Mouse (Mus musculus): ENCODE data around the gene Sik2. TPM values are rescaled to one million over a fixed set of nuclear protein-coding genes. Genes with fewer than 3 reads are reported as not detected.

The Sik2 gene
- total RNA-seq (2018; cell fraction: chromatin; rRNA removed): 100 to 1,000 TPM in 20 of 26 experiments, 10 to 100 TPM in 6; 67.7 to 149 (median 109) TPM
- 10 to 100 TPM; 16.8 to 31.5 (median 22.9) TPM for total RNA-seq (2018; cell fraction: cytosol; rRNA removed)
- 100 to 1,000 TPM in 2 of 26 experiments, 10 to 100 TPM in 24; 32.3 to 128 (median 63.6) TPM for total RNA-seq (2018; cell fraction: nucleus; rRNA removed)
- polyA plus RNA-seq (2018): 8.4 to 15.8 TPM (median 12.2 TPM) in 3 replicates

DNA sequence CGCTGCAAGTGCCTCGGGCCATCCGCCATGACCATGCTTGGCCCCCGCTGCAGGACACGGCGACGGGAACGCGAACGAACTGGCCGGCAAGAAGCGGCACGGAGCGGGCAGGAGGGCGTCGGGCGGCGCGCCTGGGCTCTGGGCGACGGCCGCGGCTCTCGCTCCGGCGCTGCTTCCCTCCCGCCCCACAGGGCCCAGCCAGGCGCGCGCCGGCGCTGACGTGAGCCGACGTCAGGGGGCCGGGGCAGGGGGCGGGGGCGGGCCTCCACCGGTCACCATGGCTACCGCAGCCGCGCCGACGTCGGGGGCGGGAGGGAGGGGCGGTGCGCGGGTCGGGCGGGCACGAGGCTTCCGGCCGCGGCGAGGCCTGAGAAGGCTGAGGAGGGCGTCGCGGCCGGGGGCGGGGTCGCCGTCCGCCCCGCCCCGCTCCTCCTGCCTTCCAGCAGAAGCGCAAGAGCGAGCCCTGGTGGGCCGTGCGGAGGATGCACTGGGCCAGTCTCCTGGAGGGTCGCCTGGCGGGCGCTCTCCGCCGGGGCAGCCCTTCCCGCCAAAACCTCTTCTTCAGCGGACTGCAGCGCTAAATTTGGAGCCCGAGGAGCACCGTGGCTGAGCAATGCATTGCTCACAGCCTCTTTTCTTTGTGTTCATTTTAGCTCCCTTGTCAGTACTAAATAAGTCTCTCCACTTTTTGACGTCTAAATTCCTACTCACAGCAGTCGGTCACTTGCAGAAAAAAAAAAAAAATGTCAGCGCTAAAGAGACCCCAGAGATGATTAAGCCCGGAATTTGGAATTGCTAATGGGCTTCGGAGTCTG, at the start of gene Sik2:
Sik2 (minus strand) TSS at position 233 of the 815 bp plus-strand sequence.
- Histone ChIP-seq H3K27ac (no peak within 1 kb of the TSS), H3K36me3 (ENCODE audit: inconsistent target) (no peaks in the 10 kb centered on the region), H3K4me3 (ENCODE audit: inconsistent target) (peak within 1 kb of the TSS; percentile 58), H3K79me2 (ENCODE audit: inconsistent target) (peaks cover 41% of the 10 kb centered on the region)
- under 1% methylated on average over 50 of the region's 85 CpGs for WGBS (ENCODE audit: missing documents)

DNA sequence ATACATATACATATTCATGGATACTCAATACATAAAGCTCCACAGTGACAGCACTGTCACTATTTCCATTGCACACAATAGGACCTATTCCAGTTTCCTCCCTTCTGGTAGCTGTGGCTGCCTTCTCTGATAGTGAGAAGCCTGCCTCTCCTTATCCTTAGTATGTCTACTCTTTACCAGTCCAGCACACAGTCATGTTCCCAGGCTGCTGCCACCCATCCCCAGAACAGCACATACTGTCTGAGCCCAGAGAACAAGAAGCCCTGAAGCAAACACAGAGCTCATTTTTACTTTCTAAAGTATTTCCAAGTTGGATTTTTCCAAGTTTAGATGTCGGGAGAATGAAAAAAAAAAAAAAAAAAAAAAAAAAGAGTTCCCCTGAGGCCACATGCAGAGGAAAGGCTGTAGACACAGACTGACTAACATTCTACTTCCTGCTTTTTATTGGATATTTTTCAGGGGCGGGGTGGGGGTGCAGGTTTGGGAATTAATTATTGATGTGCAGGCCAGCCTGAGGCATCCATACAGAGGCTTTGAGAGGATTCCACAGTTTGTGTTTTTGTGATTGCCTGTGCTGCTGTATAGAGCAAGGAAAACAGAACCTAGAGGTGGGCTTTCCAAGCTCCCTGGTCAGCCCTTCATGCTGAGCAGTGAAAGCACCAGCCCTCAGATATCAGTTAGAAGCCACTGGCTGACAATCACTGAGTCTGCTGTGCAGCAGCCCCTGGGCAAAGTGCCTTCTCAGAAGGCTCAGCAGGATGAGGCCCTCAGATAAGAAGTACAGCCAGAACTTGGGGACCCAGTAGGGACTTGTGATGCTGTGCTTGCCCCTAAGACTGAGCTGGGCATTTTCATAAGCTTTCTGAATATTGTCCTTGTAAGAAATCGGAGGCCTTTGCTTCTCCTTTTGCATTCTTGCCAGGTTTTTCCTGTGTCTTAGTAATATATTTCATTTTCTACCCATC, 47.8 kb upstream of the Sik2 start:
- no peaks in the 10 kb centered on the region for H3K36me3 ChIP-seq (ENCODE audit: inconsistent target)
- no peak overlapping the region for H3K4me3 ChIP-seq (ENCODE audit: inconsistent target)
- WGBS (ENCODE audit: missing documents): 81% methylated on average over 3 of the region's 3 CpGs
- no peaks in the 10 kb centered on the region for H3K79me2 ChIP-seq (ENCODE audit: inconsistent target)
- no peak overlapping the region for H3K27ac ChIP-seq

DNA sequence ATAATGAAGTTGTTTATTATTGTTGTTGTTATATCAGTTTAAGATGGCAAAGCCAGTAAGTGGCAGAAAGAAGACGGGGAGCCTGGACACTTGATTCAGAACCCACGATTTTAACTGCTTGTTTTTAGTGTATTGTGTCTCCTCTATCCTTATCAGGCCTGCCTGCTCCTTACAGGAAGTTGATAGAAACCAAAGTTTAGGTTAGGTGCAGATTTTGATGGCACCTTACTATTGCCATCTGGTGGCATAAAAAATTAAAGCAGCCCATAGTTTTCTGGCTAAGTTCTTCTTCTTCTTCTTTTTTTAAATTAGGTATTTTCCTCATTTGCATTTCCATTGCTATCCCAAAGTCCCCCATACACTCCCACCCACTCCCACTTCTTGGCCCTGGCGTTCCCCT, 43.3 kb upstream of the Sik2 start:
- Histone ChIP-seq H3K4me3 (ENCODE audit: inconsistent target) (no peak overlapping the region), H3K27ac (no peak overlapping the region), H3K36me3 (ENCODE audit: inconsistent target) (no peaks in the 10 kb centered on the region), H3K79me2 (ENCODE audit: inconsistent target) (no peaks in the 10 kb centered on the region)
- WGBS (ENCODE audit: missing documents): 23% methylated on average over 3 of the region's 3 CpGs

DNA sequence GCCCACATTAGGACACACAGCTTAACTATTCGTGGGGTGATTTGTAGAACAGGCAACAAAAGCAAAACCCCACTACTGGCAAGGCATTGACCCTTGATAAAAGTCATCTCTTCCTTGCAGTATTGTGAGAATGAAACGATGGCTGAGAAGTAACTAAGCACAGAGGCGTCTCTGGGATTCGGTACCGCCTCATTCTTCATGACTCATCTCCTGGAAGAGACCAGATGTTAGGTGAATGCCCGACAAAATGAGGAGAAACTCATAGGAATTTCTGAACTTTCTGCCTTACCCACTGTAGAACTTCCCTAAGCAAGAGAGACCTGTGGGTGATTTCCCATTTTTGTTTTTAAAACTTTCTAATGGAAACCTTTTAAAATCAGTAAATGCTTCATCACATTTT, 33.3 kb upstream of the Sik2 start:
- H3K27ac ChIP-seq: no peak overlapping the region
- 85% methylated on average over 6 of the region's 6 CpGs for WGBS (ENCODE audit: missing documents)
- H3K36me3 ChIP-seq (ENCODE audit: inconsistent target): no peaks in the 10 kb centered on the region
- H3K79me2 ChIP-seq (ENCODE audit: inconsistent target): no peaks in the 10 kb centered on the region
- H3K4me3 ChIP-seq (ENCODE audit: inconsistent target): no peak overlapping the region

DNA sequence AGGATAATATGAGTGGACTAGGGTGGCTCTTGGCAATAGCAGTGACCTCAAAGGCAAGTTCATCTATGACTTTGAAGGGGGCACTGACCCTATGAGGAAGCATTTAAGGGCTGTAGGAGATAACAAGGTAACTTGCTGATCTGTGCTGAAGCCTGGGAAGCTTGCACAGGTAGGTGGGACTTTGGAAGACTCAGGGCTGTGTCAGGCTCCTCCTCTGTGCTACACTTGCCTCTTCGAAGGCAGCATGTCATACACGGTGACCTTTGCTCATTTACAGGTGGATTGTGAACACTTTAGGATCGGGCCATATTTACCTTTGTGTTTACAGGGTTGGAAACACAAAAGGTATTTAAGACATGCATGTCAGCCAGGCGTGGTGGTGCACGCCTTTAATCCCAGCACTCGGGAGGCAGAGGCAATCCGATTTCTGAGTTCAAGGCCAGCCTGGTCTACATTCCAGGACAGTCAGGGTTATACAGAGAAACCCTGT, 32.7 kb upstream of the Sik2 start:
- no peaks in the 10 kb centered on the region for H3K79me2 ChIP-seq (ENCODE audit: inconsistent target)
- H3K27ac ChIP-seq: no peak overlapping the region
- H3K4me3 ChIP-seq (ENCODE audit: inconsistent target): no peak overlapping the region
- WGBS (ENCODE audit: missing documents): 93% methylated on average over 7 of the region's 7 CpGs
- H3K36me3 ChIP-seq (ENCODE audit: inconsistent target): no peaks in the 10 kb centered on the region

DNA sequence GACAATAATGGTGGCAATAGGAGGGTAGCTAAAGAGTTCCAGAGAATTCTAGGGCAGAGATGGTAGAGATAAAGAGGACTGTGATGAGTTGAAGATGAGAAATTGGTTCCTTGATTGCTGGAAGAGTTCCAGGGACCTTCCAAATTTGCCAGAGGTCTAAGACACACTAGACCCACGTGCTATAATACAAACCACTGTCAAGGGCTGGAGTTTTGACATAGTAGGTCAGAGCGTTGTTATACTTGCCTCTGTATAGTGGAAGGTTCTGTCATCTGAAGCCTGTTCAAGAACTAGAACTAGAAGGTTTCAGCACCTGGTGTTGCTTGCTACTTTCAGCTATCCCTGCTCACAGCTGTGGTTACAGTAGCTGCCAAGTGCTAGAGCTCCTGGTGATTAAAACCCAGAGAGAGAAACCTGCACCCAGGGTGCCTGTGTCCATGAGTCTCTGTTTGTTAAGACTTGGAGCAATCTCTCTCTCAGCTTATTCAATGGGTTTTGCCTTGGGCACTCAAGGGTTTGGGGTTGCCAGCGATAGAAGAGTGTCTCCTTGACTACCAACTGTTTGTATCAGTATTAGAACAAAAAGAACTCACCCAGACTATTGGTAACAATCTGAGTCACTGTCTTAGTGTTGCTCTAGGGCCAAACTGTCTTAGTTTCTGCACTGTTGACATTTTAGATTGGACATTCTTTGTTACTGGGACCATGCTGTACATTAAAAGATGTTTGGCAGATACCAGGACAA, 24.1 kb upstream of the Sik2 start:
- H3K36me3 ChIP-seq (ENCODE audit: inconsistent target): no peaks in the 10 kb centered on the region
- 90% methylated on average over 3 of the region's 3 CpGs for WGBS (ENCODE audit: missing documents)
- no peaks in the 10 kb centered on the region for H3K79me2 ChIP-seq (ENCODE audit: inconsistent target)
- no peak overlapping the region for H3K4me3 ChIP-seq (ENCODE audit: inconsistent target)
- no peak overlapping the region for H3K27ac ChIP-seq

GRCm38 (mm10) chr9:51032291-51032690, 23.4 kb upstream of the Sik2 start:
- no peak overlapping the region for H3K4me3 ChIP-seq (ENCODE audit: inconsistent target)
- WGBS (ENCODE audit: missing documents): 50% methylated on average over 8 of the region's 8 CpGs
- no peak overlapping the region for H3K27ac ChIP-seq
- H3K79me2 ChIP-seq (ENCODE audit: inconsistent target): no peaks in the 10 kb centered on the region
- no peaks in the 10 kb centered on the region for H3K36me3 ChIP-seq (ENCODE audit: inconsistent target)

GRCm38 (mm10) chr9:51031603-51032002, 22.7 kb upstream of the Sik2 start:
- Histone ChIP-seq H3K79me2 (ENCODE audit: inconsistent target) (no peaks in the 10 kb centered on the region), H3K4me3 (ENCODE audit: inconsistent target) (no peak overlapping the region), H3K36me3 (ENCODE audit: inconsistent target) (no peaks in the 10 kb centered on the region), H3K27ac (no peak overlapping the region)
- 90% methylated on average over 6 of the region's 6 CpGs for WGBS (ENCODE audit: missing documents)

DNA sequence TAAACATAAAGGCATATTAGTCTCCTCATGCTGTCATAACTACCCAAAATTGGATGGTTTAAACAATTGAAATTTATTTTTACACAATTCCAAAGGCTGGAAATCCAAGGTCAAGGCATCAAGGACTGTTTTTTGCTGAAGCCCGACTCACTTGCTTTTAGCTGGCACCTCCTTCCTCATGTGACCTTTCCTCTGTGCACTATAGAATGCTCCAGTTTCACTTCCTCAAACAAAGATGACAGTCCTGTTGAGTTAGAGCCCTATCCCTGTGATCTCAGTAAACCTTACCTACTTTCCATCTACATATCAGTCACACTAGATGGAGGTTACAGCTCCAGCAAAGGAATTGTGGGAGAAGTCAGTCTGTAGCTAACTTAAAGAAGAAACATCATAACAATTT, 21.3 kb upstream of the Sik2 start:
- H3K27ac ChIP-seq: peak overlapping the region; percentile 41
- no peaks in the 10 kb centered on the region for H3K36me3 ChIP-seq (ENCODE audit: inconsistent target)
- no peaks in the 10 kb centered on the region for H3K79me2 ChIP-seq (ENCODE audit: inconsistent target)
- WGBS (ENCODE audit: missing documents): 0% methylated on average over 1 of the region's 1 CpGs
- H3K4me3 ChIP-seq (ENCODE audit: inconsistent target): no peak overlapping the region

DNA sequence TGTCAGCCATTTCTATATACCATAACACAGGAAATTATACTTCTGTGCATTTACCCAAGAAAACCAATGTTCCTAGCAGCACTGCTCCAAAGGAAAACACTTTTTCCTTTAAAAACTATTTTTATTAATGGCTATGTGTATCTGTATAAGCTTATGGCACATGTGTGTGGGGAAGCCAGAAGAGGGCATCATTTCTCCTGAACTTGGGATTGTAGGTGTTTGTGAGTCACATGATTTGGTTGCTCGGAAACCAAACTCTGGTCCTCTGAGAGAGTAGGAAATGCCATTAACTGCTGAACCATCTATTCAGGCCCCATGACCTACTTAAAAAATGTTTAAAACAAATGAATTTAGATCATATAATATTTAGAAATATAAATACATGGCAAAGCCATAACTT, 18.1 kb upstream of the Sik2 start:
- Histone ChIP-seq H3K79me2 (ENCODE audit: inconsistent target) (no peaks in the 10 kb centered on the region), H3K36me3 (ENCODE audit: inconsistent target) (no peaks in the 10 kb centered on the region), H3K27ac (no peak overlapping the region), H3K4me3 (ENCODE audit: inconsistent target) (no peak overlapping the region)
- 100% methylated on average over 1 of the region's 1 CpGs for WGBS (ENCODE audit: missing documents)

- Histone ChIP-seq H3K27ac (no peak overlapping the region), H3K4me3 (ENCODE audit: inconsistent target) (no peak overlapping the region), H3K36me3 (ENCODE audit: inconsistent target) (no peaks in the 10 kb centered on the region), H3K79me2 (ENCODE audit: inconsistent target) (no peaks in the 10 kb centered on the region)
- 28% methylated on average over 4 of the region's 4 CpGs for WGBS (ENCODE audit: missing documents)
These were observed 12.4 kb upstream of the Sik2 start for GRCm38 (mm10) chr9:51021123-51021795.

- no peaks in the 10 kb centered on the region for H3K79me2 ChIP-seq (ENCODE audit: inconsistent target)
- no peak overlapping the region for H3K4me3 ChIP-seq (ENCODE audit: inconsistent target)
- H3K36me3 ChIP-seq (ENCODE audit: inconsistent target): no peaks in the 10 kb centered on the region
- no peak overlapping the region for H3K27ac ChIP-seq
- 7% methylated on average over 3 of the region's 3 CpGs for WGBS (ENCODE audit: missing documents)
These were observed 11.5 kb upstream of the Sik2 start for GRCm38 (mm10) chr9:51020351-51020750.

DNA sequence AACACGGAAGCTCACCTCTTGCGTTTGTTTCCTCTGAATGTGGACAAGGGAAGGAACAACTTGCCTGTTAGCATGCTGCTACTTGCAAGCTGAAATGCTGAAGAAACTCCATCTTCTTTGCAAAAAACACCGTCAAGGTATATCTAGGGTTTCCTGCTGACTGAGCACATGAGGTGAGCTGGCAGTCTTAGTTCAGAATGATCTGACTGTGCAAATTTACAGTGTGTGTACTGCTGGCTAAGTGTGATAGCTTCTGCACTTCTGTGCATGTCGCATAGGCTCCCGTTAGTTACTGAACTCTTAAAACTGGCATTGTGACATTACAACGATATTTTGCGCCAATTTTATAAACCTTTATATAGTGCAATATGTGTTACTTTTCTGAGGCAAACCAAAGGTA, 10.8 kb upstream of the Sik2 start:
- H3K36me3 ChIP-seq (ENCODE audit: inconsistent target): no peaks in the 10 kb centered on the region
- 59% methylated on average over 7 of the region's 7 CpGs for WGBS (ENCODE audit: missing documents)
- H3K27ac ChIP-seq: no peak overlapping the region
- no peak overlapping the region for H3K4me3 ChIP-seq (ENCODE audit: inconsistent target)
- no peaks in the 10 kb centered on the region for H3K79me2 ChIP-seq (ENCODE audit: inconsistent target)

Data from macrophage (primary cell).